Mouse (Mus musculus) midbrain, embryonic 10.5 days (tissue): ENCODE data around the gene Fut8. TPM values are rescaled to one million over a fixed set of nuclear protein-coding genes. Genes with fewer than 3 reads are reported as not detected.

ENCODE experiments used
- DNase-seq: peaks from one replicate; pipeline ENCODE4 v3.0.0-alpha.2; 2017; ENCODE audit warnings: low spot score
- H3K27ac ChIP-seq: fragments of 300-500 bp; sonication (generic); replicated peaks from 2 replicates; pipeline ENCODE4 v1.5.1; 2016; ENCODE audit warnings: mild to moderate bottlenecking
- H3K27me3 ChIP-seq: fragments of 300-500 bp; sonication (generic); 2 replicates; pipeline ENCODE4 v1.6.1; 2016; ENCODE audit warnings: low read depth, mild to moderate bottlenecking; ENCODE audit not compliant: poor library complexity, severe bottlenecking
- H3K36me3 ChIP-seq: fragments of 300-500 bp; sonication (generic); 2 replicates; pipeline ENCODE4 v1.6.1; 2016; ENCODE audit warnings: mild to moderate bottlenecking, moderate library complexity
- H3K4me1 ChIP-seq: fragments of 300-500 bp; sonication (generic); 2 replicates; pipeline ENCODE4 v1.6.1; 2016
- H3K4me3 ChIP-seq: fragments of 300-500 bp; sonication (generic); 2 replicates; pipeline ENCODE4 v1.5.1; 2016; ENCODE audit warnings: mild to moderate bottlenecking, moderate library complexity
- H3K9me3 ChIP-seq: fragments of 300-500 bp; sonication (generic); replicated peaks from 2 replicates; pipeline ENCODE4 v1.6.1; 2016; ENCODE audit warnings: mild to moderate bottlenecking
- WGBS: fragments of 180-500 bp; shearing (Covaris S2); methylation state at CpG from one replicate; pipeline ENCODE4 v1.1.7; 2016; 5-methylcytosine and 5-hydroxymethylcytosine counted together
- polyA plus RNA-seq: library from polyadenylated mRNA; unstranded; fragments of >200 nt; fragmentation: Nextera tagmentation; extraction: Ambion mirVana; gene quantifications from 2 replicates; pipeline ENCODE4 v1.2.1, GENCODE M21; 2016

The Fut8 gene
- polyA plus RNA-seq, 1 experiment from 2014 or later, result 28.5 TPM

DNA sequence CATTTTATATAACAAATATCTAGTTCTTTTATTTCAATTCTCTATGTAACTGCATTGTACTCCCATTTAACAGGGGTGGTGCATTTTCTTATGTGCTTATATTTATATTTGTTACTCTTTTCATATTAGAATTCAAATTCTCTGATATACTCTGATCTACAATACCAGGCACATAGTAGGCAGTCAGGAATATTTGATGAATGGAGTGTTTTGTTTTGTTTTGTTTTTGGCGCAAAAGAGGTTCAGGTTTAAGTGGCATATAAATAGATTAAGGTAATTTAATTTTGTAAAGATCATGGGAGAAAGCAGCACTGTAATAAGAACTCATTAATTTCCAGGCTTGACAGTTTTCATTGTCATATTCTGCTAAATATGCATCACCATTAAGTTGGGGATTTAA is 58.2 kb downstream of the Fut8 start:
- H3K4me3 ChIP-seq, result no peak overlapping the region
- no peaks in the 10 kb centered on the region for H3K36me3 ChIP-seq
- DNase-seq, result no peak
- H3K9me3 ChIP-seq, result no peaks in the 10 kb centered on the region
- H3K4me1 ChIP-seq, result 0 out of 2 replicates have a peak, but pooled peaks cover 6% of the 10 kb centered on the region
- 88% methylated on average over 1 of the region's 1 CpGs for WGBS
- no peaks in the 10 kb centered on the region for H3K27me3 ChIP-seq
- H3K27ac ChIP-seq, result no peak overlapping the region

DNA sequence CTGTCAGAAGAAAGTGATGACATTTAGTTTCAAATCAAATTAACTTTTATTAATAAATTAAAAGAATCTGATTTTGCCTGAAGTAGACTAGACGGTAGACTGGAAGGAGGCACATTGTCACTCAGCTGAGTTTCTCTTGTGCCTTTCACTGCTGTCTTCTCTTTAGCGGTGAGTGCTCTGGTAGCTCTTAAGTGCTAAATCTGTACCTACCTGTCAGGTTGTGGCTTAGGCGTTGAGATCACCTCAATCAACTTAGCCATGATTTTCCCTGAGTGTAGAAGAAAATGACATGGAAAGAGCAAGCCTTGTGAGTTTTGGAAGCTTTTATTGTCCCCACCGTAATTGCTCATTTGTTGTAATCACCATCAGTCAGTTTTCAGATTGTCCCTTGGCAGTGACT is 59.2 kb downstream of the Fut8 start:
- Histone ChIP-seq H3K4me1 (0 out of 2 replicates have a peak, but pooled peaks cover 6% of the 10 kb centered on the region), H3K4me3 (no peak overlapping the region), H3K27me3 (no peaks in the 10 kb centered on the region), H3K9me3 (no peaks in the 10 kb centered on the region), H3K36me3 (no peaks in the 10 kb centered on the region), H3K27ac (no peak overlapping the region)
- DNase-seq, result no peak
- 91% methylated on average over 4 of the region's 4 CpGs for WGBS

DNA sequence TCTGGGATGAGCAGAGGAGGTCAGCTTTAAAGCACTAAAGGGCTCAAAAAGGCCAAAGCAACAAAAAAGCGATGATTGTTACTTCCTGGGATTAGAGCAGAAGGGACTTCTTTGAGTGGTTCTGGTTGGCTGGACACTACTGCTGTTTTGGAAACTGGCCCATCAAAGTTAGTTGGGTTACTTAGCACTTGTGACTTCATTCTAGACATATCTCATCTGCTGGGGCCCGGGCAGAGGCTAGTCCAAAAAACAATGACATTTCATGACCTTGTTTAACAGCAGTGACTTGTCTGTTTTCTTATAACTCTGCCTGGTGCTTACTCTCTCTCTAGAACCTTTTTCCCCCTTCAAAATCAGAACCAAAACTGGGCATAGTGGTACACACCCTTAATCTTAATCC is 59.9 kb downstream of the Fut8 start:
- H3K4me1 ChIP-seq, result 0 out of 2 replicates have a peak, but pooled peaks cover 6% of the 10 kb centered on the region
- DNase-seq, result no peak
- no peak overlapping the region for H3K27ac ChIP-seq
- no peak overlapping the region for H3K4me3 ChIP-seq
- H3K36me3 ChIP-seq, result no peaks in the 10 kb centered on the region
- H3K27me3 ChIP-seq, result no peaks in the 10 kb centered on the region
- no peaks in the 10 kb centered on the region for H3K9me3 ChIP-seq
- WGBS, result 85% methylated on average over 2 of the region's 2 CpGs

DNA sequence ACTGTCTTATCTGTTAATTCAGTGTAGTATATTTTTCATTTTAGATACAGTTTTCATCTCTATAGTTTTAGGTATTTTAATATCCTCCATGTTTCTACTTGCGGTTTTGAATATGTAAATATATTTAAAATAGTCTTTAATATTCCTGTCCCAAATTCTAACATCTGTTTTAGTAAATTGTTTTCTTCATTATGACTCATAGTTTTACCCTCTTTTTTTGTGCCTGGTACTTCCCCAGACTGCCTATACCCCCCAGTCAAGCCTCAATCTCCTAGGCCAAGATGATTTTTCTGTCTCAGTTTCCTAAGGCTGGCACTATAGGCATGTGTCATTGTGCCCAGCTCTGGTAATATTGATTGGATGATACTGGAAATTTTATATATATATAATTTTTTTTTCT is 64.1 kb downstream of the Fut8 start:
- Histone ChIP-seq H3K9me3 (no peaks in the 10 kb centered on the region), H3K27ac (no peak overlapping the region), H3K27me3 (no peaks in the 10 kb centered on the region), H3K36me3 (no peaks in the 10 kb centered on the region), H3K4me3 (no peak overlapping the region), H3K4me1 (0 out of 2 replicates have a peak, but pooled peaks cover 6% of the 10 kb centered on the region)
- WGBS, result 95% methylated on average over 1 of the region's 1 CpGs
- DNase-seq, result no peak

DNA sequence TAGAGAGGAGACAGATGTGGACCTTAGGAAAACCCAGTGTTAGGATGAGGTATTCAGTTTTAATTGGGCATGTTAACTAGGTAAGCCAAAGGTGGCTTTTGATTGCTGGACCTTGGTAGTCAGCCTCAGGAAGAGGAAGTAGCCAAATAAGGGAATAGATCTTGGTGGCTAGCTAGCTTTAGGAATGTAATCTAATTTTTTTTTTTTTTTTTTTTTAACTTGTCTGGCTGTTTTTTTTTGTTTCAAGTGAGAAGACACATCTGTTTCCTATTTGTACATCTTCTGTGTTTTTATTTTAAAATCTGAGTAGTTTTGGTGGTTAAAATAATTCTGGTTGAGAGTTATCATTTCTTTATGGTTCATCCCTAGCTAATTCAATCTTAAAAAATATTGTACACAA is 65.4 kb downstream of the Fut8 start:
- no peak overlapping the region for H3K4me3 ChIP-seq
- no peaks in the 10 kb centered on the region for H3K36me3 ChIP-seq
- no peaks in the 10 kb centered on the region for H3K9me3 ChIP-seq
- no peak overlapping the region for H3K27ac ChIP-seq
- DNase-seq, result no peak
- H3K4me1 ChIP-seq, result 0 out of 2 replicates have a peak, but pooled peaks cover 6% of the 10 kb centered on the region
- no peaks in the 10 kb centered on the region for H3K27me3 ChIP-seq

DNA sequence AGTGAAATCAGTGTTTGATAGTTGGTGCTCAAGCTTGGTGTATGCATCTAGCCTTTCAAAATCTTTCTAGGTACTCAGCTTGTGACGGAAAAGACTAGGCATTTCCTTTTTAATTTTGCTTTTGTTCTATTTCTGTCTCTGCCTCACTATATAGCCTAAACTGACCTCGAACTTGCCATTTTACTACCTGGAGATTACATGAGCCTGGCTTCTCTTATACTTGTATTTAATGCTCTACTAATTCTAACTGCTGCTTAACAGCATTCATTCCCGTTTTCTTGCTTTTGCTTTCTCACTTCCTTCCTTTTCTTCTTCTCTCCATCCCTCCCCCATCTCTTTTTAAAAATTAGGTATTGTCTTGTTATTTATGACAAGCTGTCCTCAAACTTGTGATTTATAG is 67.6 kb downstream of the Fut8 start:
- 0 out of 2 replicates have a peak, but pooled peaks cover under 1% of the 10 kb centered on the region for H3K4me1 ChIP-seq
- DNase-seq, result no peak
- H3K27ac ChIP-seq, result no peak overlapping the region
- no peak overlapping the region for H3K4me3 ChIP-seq
- H3K27me3 ChIP-seq, result no peaks in the 10 kb centered on the region
- 89% methylated on average over 3 of the region's 3 CpGs for WGBS
- no peaks in the 10 kb centered on the region for H3K9me3 ChIP-seq
- H3K36me3 ChIP-seq, result no peaks in the 10 kb centered on the region

DNA sequence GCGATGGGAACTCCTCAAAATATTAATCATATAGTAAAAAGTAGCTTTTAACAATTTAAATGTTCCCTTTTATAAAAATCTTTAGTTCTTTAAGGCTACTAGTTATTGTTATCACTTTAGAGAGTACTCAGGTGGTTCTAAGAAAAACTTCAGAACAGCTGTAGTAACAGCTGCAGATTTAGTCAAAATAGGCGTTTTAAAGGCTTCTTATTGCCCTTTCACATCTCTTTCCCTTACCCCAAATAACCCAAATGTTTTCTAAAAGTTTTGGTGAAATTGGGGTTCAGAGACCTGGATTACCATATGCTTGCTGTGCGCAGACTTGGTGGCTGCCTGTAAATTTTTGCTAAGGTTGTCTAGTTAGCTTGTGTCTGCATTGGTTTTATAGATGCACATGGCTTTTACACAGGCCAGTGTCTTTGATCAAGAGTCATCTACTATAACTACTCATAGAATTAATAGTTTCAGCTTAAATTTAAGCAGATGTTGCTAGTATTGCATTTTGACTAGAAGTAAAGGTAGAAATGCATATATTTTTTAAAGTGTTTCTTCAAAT is 68.9 kb downstream of the Fut8 start:
- no peak for DNase-seq
- Histone ChIP-seq H3K36me3 (no peaks in the 10 kb centered on the region), H3K4me3 (no peak overlapping the region), H3K4me1 (no peaks in the 10 kb centered on the region), H3K9me3 (no peaks in the 10 kb centered on the region), H3K27me3 (no peaks in the 10 kb centered on the region), H3K27ac (no peak overlapping the region)
- WGBS, result 88% methylated on average over 3 of the region's 3 CpGs

DNA sequence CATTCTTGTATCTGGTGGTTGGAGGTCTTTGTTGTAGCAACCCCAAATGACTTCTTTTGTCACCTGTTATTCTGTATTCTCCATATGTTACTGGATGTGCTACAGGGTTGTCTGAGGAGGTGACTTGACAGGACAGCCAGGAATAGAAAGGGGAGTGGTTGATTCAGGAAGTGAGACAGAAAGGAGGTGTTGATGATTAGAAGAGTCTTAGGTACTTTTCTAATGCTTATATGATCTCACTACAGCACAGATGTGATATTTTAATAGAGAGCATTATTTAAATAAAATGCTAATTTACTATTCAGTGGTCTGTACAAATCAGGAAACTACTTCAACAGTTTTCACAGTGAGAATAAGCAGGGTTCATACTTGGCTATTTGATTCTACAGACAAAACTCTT is 71.6 kb downstream of the Fut8 start:
- Histone ChIP-seq H3K36me3 (no peaks in the 10 kb centered on the region), H3K4me3 (no peak overlapping the region), H3K4me1 (no peaks in the 10 kb centered on the region), H3K9me3 (no peaks in the 10 kb centered on the region), H3K27ac (no peak overlapping the region), H3K27me3 (no peaks in the 10 kb centered on the region)
- DNase-seq, result no peak

DNA sequence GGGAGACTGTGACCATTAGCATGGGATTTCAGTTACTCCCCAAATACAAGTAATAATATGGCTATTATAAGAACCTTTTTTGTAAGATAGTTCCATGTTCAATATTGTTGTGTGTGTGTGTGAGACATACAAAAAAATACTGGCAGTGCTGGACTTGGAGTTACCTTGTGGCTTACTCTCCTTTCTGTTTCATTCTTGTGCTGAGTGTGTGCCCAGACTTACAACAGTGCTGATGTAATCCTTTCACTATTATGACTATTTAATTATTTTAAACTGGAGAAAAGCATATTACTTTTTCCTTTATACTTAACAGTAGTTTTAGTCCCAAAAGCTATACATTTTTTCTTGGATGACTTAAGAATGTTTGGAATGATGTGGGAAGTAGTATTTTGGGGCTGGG is 75.6 kb downstream of the Fut8 start:
- DNase-seq, result no peak
- H3K4me1 ChIP-seq, result no peaks in the 10 kb centered on the region
- H3K27ac ChIP-seq, result no peak overlapping the region
- no peaks in the 10 kb centered on the region for H3K27me3 ChIP-seq
- H3K36me3 ChIP-seq, result no peaks in the 10 kb centered on the region
- no peaks in the 10 kb centered on the region for H3K9me3 ChIP-seq
- no peak overlapping the region for H3K4me3 ChIP-seq

DNA sequence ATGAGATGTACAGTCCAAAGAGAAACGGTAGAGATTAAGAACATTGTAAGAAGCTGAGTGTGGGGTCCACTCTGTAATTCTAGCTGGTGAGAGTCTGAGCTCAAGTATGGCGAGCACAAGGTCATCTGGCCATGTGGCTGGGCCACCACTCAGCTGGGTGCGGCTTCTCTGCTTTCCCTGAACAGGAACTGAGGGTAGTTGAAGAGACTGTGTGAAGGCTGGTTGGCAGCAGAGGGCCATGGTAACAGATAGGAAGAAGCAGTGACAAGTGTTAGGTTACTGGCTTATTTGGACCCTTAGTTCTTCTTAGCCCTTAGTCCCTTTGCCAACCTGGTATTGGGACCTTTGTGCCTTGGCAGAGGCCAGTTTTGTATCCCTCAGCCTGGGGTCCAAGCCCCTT is 86.2 kb downstream of the Fut8 start:
- WGBS, result 68% methylated on average over 3 of the region's 3 CpGs
- no peak for DNase-seq
- H3K4me3 ChIP-seq, result no peak overlapping the region
- no peaks in the 10 kb centered on the region for H3K27me3 ChIP-seq
- no peaks in the 10 kb centered on the region for H3K4me1 ChIP-seq
- H3K36me3 ChIP-seq, result no peaks in the 10 kb centered on the region
- H3K27ac ChIP-seq, result no peak overlapping the region
- H3K9me3 ChIP-seq, result no peaks in the 10 kb centered on the region

DNA sequence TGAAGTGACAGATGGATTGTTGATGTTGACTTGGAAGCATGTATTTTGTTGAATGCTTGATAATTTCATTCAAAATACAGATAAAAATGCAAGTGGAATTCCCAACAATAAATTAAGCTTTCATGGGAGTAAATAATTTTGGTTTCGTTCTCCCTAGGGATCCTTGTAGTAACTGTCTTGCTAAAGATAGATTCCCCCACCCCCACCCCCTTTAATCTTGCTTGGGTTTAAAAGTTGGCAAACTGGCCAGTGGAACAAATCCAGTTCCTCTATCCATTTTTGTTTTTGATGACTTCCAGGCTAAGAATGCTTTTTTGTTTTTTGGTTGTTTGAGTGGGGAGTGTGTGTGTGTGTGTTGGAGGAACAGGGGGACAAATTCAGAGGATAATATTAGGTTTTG is 108.6 kb downstream of the Fut8 start:
- no peaks in the 10 kb centered on the region for H3K27me3 ChIP-seq
- no peaks in the 10 kb centered on the region for H3K4me1 ChIP-seq
- no peaks in the 10 kb centered on the region for H3K9me3 ChIP-seq
- 86% methylated on average over 1 of the region's 1 CpGs for WGBS
- H3K36me3 ChIP-seq, result no peaks in the 10 kb centered on the region
- no peak for DNase-seq
- no peak overlapping the region for H3K4me3 ChIP-seq
- H3K27ac ChIP-seq, result no peak overlapping the region

DNA sequence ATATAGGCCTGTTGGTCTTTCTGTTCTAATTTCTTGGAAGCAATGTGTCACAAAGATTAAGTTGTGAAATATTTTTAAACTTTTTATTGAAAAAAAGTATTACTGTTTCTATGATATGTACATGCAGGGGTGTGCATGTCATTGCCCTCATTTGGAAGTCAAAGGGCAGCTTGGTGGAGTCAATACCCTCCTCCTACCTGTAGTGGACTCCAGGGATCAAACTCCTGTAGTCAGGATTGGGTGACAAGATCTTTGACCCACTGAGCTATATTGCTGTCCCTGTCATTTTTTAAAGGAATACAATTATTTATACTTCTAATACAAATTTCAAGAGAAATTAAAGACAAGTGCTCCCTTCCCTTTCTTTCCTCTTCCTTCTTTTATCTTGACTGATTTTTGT is 111.6 kb downstream of the Fut8 start:
- no peak overlapping the region for H3K4me3 ChIP-seq
- no peaks in the 10 kb centered on the region for H3K4me1 ChIP-seq
- DNase-seq, result no peak
- no peaks in the 10 kb centered on the region for H3K27me3 ChIP-seq
- no peaks in the 10 kb centered on the region for H3K36me3 ChIP-seq
- H3K27ac ChIP-seq, result no peak overlapping the region
- H3K9me3 ChIP-seq, result no peaks in the 10 kb centered on the region

DNA sequence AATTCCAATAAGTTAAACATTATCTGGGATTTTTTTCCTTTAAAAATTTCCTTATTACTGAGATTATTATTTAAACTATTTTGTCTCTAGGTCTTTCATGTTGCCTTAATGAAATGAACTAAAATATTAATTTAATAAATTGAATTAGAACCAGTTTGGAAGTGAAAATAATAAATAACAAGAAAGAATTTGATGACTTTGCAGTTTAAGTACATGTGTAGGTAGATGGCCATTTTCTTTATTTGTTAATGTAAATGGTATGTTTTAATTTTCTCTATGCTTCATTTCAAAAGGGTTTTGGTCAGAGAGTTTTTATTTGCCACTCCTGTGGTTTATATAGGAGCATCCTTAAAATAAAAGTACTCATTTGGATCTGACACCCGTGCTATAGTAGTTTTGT is 177.8 kb downstream of the Fut8 start:
- Histone ChIP-seq H3K4me3 (no peak overlapping the region), H3K27ac (no peak overlapping the region), H3K36me3 (0 out of 2 replicates have a peak, but pooled peaks cover 2% of the 10 kb centered on the region), H3K9me3 (no peaks in the 10 kb centered on the region), H3K27me3 (no peaks in the 10 kb centered on the region), H3K4me1 (no peaks in the 10 kb centered on the region)
- 92% methylated on average over 1 of the region's 1 CpGs for WGBS
- DNase-seq, result no peak
